Mouse (Mus musculus) urinary bladder, postnatal 25 days (tissue): ENCODE results near the gene Nol9.
"Not testable (repeated sequence)": the region's sequence is repeated elsewhere in the genome, so short reads cannot be mapped to it uniquely, and the experiment has no call there.

Experiments used
- DNase-seq: peaks from one replicate; pipeline ENCODE4 v3.0.0; 2022; ENCODE audit warnings: low spot score

Nol9 gene

GRCm38 (mm10) chr4:152010707-152011134 is 28.4 kb upstream of the Nol9 start:
- DNase-seq: peak; percentile 33

- DNase-seq: no peak
Measured at GRCm38 (mm10) chr4:152011171-152011760, 27.9 kb upstream of the Nol9 start.

GRCm38 (mm10) chr4:152012109-152012508 is 27.0 kb upstream of the Nol9 start:
- no peak for DNase-seq

- DNase-seq: no peak
Measured at GRCm38 (mm10) chr4:152013036-152013813, 25.9 kb upstream of the Nol9 start.

- DNase-seq: no peak
Measured at GRCm38 (mm10) chr4:152019073-152019472, 20.0 kb upstream of the Nol9 start.

- no peak for DNase-seq
Measured at GRCm38 (mm10) chr4:152020024-152020423, 19.1 kb upstream of the Nol9 start.

- DNase-seq: no peak
Measured at GRCm38 (mm10) chr4:152021568-152022097, 17.5 kb upstream of the Nol9 start.

- no peak for DNase-seq
Measured at GRCm38 (mm10) chr4:152022506-152022905, 16.6 kb upstream of the Nol9 start.

GRCm38 (mm10) chr4:152024525-152024924 is 14.6 kb upstream of the Nol9 start:
- no peak for DNase-seq

GRCm38 (mm10) chr4:152026751-152027508 is 12.2 kb upstream of the Nol9 start:
- DNase-seq: no peak

GRCm38 (mm10) chr4:152027524-152027923 is 11.6 kb upstream of the Nol9 start, which contains the start of gene Zbtb48:
Zbtb48 (minus strand) TSS chr4:152027671.
- peak; percentile 91 for DNase-seq

GRCm38 (mm10) chr4:152028456-152028855 is 10.7 kb upstream of the Nol9 start:
- no peak for DNase-seq

- DNase-seq: no peak
Measured at GRCm38 (mm10) chr4:152029087-152029486, 10.0 kb upstream of the Nol9 start.

GRCm38 (mm10) chr4:152029997-152030396 is 9.1 kb upstream of the Nol9 start:
- no peak for DNase-seq

- no peak for DNase-seq
Measured at GRCm38 (mm10) chr4:152032922-152033321, 6.2 kb upstream of the Nol9 start.

- DNase-seq: not testable (repeated sequence)
Measured at GRCm38 (mm10) chr4:152036464-152036863, 2.7 kb upstream of the Nol9 start.

GRCm38 (mm10) chr4:152038225-152038984 is 716 bp upstream of the Nol9 start, which contains the start of gene Tas1r1:
Tas1r1 (minus strand) TSS chr4:152038568.
- DNase-seq: no peak

- no peak for DNase-seq
Measured at GRCm38 (mm10) chr4:152039831-152040310, 750 bp downstream of the Nol9 start.

- no peak for DNase-seq
Measured at GRCm38 (mm10) chr4:152041924-152042641, 3.0 kb downstream of the Nol9 start.

GRCm38 (mm10) chr4:152043171-152043570 is 4.0 kb downstream of the Nol9 start:
- DNase-seq: no peak

- DNase-seq: no peak
Measured at GRCm38 (mm10) chr4:152044609-152045008, 5.5 kb downstream of the Nol9 start.
